Mouse (Mus musculus): ENCODE measurements around the gene Nos3. TPM values are rescaled to one million over a fixed set of nuclear protein-coding genes. Genes with fewer than 3 reads are reported as not detected.

The Nos3 gene
- polyA plus RNA-seq, 1 experiment from 2014 or later: 27.9 TPM

- no peaks in the 10 kb centered on the region for H3K27me3 ChIP-seq
- WGBS: 66% methylated on average over 7 of the region's 7 CpGs
- H3K9ac ChIP-seq: no peak overlapping the region
- H3K36me3 ChIP-seq: peaks cover 5% of the 10 kb centered on the region; the same call in 1 of the 2 replicates
- no peak overlapping the region for H3K4me3 ChIP-seq
- H3K4me2 ChIP-seq: no peak overlapping the region
- no peaks in the 10 kb centered on the region for H3K9me3 ChIP-seq (replicated peaks)
- H3K4me1 ChIP-seq (replicated peaks): peaks cover 91% of the 10 kb centered on the region
- peak overlapping the region; percentile 99; the same call in 1 of the 2 replicates for H3K27ac ChIP-seq
- no peak for ATAC-seq (replicated peaks; ENCODE audit: insufficient number of reproducible peaks, insufficient read depth, low FRiP score, low read depth)
Measured at GRCm38 (mm10) chr5:24346313-24346712, 18.3 kb upstream of the Nos3 start.

GRCm38 (mm10) chr5:24347186-24347875 is 17.3 kb upstream of the Nos3 start:
- H3K4me3 ChIP-seq: peak overlapping the region; percentile 81; the same call in 1 of the 2 replicates
- ATAC-seq (replicated peaks; ENCODE audit: insufficient number of reproducible peaks, insufficient read depth, low FRiP score, low read depth): no peak
- peak overlapping the region; percentile 99 for H3K27ac ChIP-seq
- no peaks in the 10 kb centered on the region for H3K27me3 ChIP-seq
- H3K36me3 ChIP-seq: peaks cover 5% of the 10 kb centered on the region; the same call in 1 of the 2 replicates
- 52% methylated on average over 7 of the region's 7 CpGs for WGBS
- H3K9me3 ChIP-seq (replicated peaks): no peaks in the 10 kb centered on the region
- H3K4me2 ChIP-seq: peak overlapping the region; percentile 93; the same call in 1 of the 2 replicates
- H3K9ac ChIP-seq: no peak overlapping the region
- peaks cover 87% of the 10 kb centered on the region for H3K4me1 ChIP-seq (replicated peaks)

GRCm38 (mm10) chr5:24348128-24348527 is 16.5 kb upstream of the Nos3 start:
- Histone ChIP-seq H3K4me3 (peak overlapping the region; percentile 81), H3K27ac (peak overlapping the region; percentile 99), H3K9me3 (replicated peaks) (no peaks in the 10 kb centered on the region), H3K27me3 (no peaks in the 10 kb centered on the region), H3K36me3 (peaks cover 5% of the 10 kb centered on the region; the same call in 1 of the 2 replicates), H3K9ac (peak overlapping the region; percentile 94), H3K4me1 (replicated peaks) (peaks cover 87% of the 10 kb centered on the region), H3K4me2 (peak overlapping the region; percentile 93)
- WGBS: under 1% methylated on average over 40 of the region's 41 CpGs
- ATAC-seq (replicated peaks; ENCODE audit: insufficient number of reproducible peaks, insufficient read depth, low FRiP score, low read depth): peak; percentile 7; the same call in 1 of the 2 replicates

GRCm38 (mm10) chr5:24348546-24348945 is 16.1 kb upstream of the Nos3 start:
- WGBS: under 1% methylated on average over 26 of the region's 30 CpGs
- peaks cover 5% of the 10 kb centered on the region; the same call in 1 of the 2 replicates for H3K36me3 ChIP-seq
- no peaks in the 10 kb centered on the region for H3K9me3 ChIP-seq (replicated peaks)
- ATAC-seq (replicated peaks; ENCODE audit: insufficient number of reproducible peaks, insufficient read depth, low FRiP score, low read depth): no peak
- H3K27me3 ChIP-seq: no peaks in the 10 kb centered on the region
- peak overlapping the region; percentile 99 for H3K27ac ChIP-seq
- H3K9ac ChIP-seq: peak overlapping the region; percentile 94
- peak overlapping the region; percentile 93 for H3K4me2 ChIP-seq
- H3K4me3 ChIP-seq: peak overlapping the region; percentile 81
- H3K4me1 ChIP-seq (replicated peaks): peaks cover 87% of the 10 kb centered on the region

- Histone ChIP-seq H3K4me2 (peak overlapping the region; percentile 93), H3K27ac (peak overlapping the region; percentile 99), H3K36me3 (peaks cover 5% of the 10 kb centered on the region; the same call in 1 of the 2 replicates), H3K9me3 (replicated peaks) (no peaks in the 10 kb centered on the region), H3K27me3 (no peaks in the 10 kb centered on the region), H3K4me1 (replicated peaks) (peaks cover 85% of the 10 kb centered on the region), H3K4me3 (peak overlapping the region; percentile 81), H3K9ac (peak overlapping the region; percentile 94)
- ATAC-seq (replicated peaks; ENCODE audit: insufficient number of reproducible peaks, insufficient read depth, low FRiP score, low read depth): no peak
- 34% methylated on average over 3 of the region's 3 CpGs for WGBS
Measured at GRCm38 (mm10) chr5:24350073-24350472, 14.5 kb upstream of the Nos3 start.

GRCm38 (mm10) chr5:24350531-24351250 is 13.9 kb upstream of the Nos3 start:
- Histone ChIP-seq H3K36me3 (peaks cover 5% of the 10 kb centered on the region; the same call in 1 of the 2 replicates), H3K4me2 (peak overlapping the region; percentile 93), H3K9me3 (replicated peaks) (no peaks in the 10 kb centered on the region), H3K27ac (peak overlapping the region; percentile 99), H3K4me1 (replicated peaks) (peaks cover 82% of the 10 kb centered on the region), H3K4me3 (peak overlapping the region; percentile 81), H3K27me3 (no peaks in the 10 kb centered on the region), H3K9ac (peak overlapping the region; percentile 94)
- WGBS: 20% methylated on average over 15 of the region's 15 CpGs
- ATAC-seq (replicated peaks; ENCODE audit: insufficient number of reproducible peaks, insufficient read depth, low FRiP score, low read depth): no peak

GRCm38 (mm10) chr5:24351278-24351677 is 13.3 kb upstream of the Nos3 start, which contains the start of gene Kcnh2:
Gene Kcnh2 (minus strand): TSS chr5:24351604.
- H3K27ac ChIP-seq: peak within 1 kb of the TSS; percentile 99
- H3K9me3 ChIP-seq (replicated peaks): no peaks in the 10 kb centered on the region
- H3K4me1 ChIP-seq (replicated peaks): peaks cover 78% of the 10 kb centered on the region
- H3K4me3 ChIP-seq: peak within 1 kb of the TSS; percentile 81
- peak within 1 kb of the TSS; percentile 94 for H3K9ac ChIP-seq
- H3K27me3 ChIP-seq: no peaks in the 10 kb centered on the region
- WGBS: 0% methylated on average over 49 of the region's 53 CpGs
- peaks cover 5% of the 10 kb centered on the region; the same call in 1 of the 2 replicates for H3K36me3 ChIP-seq
- ATAC-seq (replicated peaks; ENCODE audit: insufficient number of reproducible peaks, insufficient read depth, low FRiP score, low read depth): peak; percentile 0; the same call in 1 of the 2 replicates
- H3K4me2 ChIP-seq: peak within 1 kb of the TSS; percentile 93

GRCm38 (mm10) chr5:24351701-24352171 is 12.9 kb upstream of the Nos3 start:
- under 1% methylated on average over 34 of the region's 41 CpGs for WGBS
- peaks cover 3% of the 10 kb centered on the region; the same call in 1 of the 2 replicates for H3K36me3 ChIP-seq
- no peaks in the 10 kb centered on the region for H3K9me3 ChIP-seq (replicated peaks)
- peaks cover 76% of the 10 kb centered on the region for H3K4me1 ChIP-seq (replicated peaks)
- no peaks in the 10 kb centered on the region for H3K27me3 ChIP-seq
- peak; percentile 71 for ATAC-seq (replicated peaks; ENCODE audit: insufficient number of reproducible peaks, insufficient read depth, low FRiP score, low read depth)
- H3K27ac ChIP-seq: peak overlapping the region; percentile 99
- H3K4me3 ChIP-seq: peak overlapping the region; percentile 81
- H3K9ac ChIP-seq: peak overlapping the region; percentile 94
- peak overlapping the region; percentile 93 for H3K4me2 ChIP-seq

- peak; percentile 76 for ATAC-seq (replicated peaks; ENCODE audit: insufficient number of reproducible peaks, insufficient read depth, low FRiP score, low read depth)
- Histone ChIP-seq H3K36me3 (no peaks in the 10 kb centered on the region), H3K4me2 (peak overlapping the region; percentile 93), H3K27me3 (no peaks in the 10 kb centered on the region), H3K4me1 (replicated peaks) (peaks cover 71% of the 10 kb centered on the region), H3K27ac (peak overlapping the region; percentile 99), H3K4me3 (peak overlapping the region; percentile 81), H3K9me3 (replicated peaks) (no peaks in the 10 kb centered on the region), H3K9ac (peak overlapping the region; percentile 94)
- 5% methylated on average over 24 of the region's 24 CpGs for WGBS
Measured at GRCm38 (mm10) chr5:24352251-24352859, 12.3 kb upstream of the Nos3 start.

GRCm38 (mm10) chr5:24353327-24353726 is 11.3 kb upstream of the Nos3 start:
- no peaks in the 10 kb centered on the region for H3K36me3 ChIP-seq
- H3K4me2 ChIP-seq: peak overlapping the region; percentile 93
- peak overlapping the region; percentile 42 for H3K9ac ChIP-seq
- ATAC-seq (replicated peaks; ENCODE audit: insufficient number of reproducible peaks, insufficient read depth, low FRiP score, low read depth): no peak
- peaks cover 64% of the 10 kb centered on the region for H3K4me1 ChIP-seq (replicated peaks)
- no peak overlapping the region for H3K4me3 ChIP-seq
- no peaks in the 10 kb centered on the region for H3K9me3 ChIP-seq (replicated peaks)
- WGBS: 15% methylated on average over 4 of the region's 4 CpGs
- H3K27me3 ChIP-seq: no peaks in the 10 kb centered on the region
- peak overlapping the region; percentile 99 for H3K27ac ChIP-seq

- no peaks in the 10 kb centered on the region for H3K36me3 ChIP-seq
- peaks cover 42% of the 10 kb centered on the region for H3K4me1 ChIP-seq (replicated peaks)
- H3K27me3 ChIP-seq: no peaks in the 10 kb centered on the region; the same call in 1 of the 2 replicates
- H3K4me2 ChIP-seq: no peak overlapping the region
- H3K9ac ChIP-seq: no peak overlapping the region
- no peak for ATAC-seq (replicated peaks; ENCODE audit: insufficient number of reproducible peaks, insufficient read depth, low FRiP score, low read depth)
- H3K27ac ChIP-seq: no peak overlapping the region
- no peaks in the 10 kb centered on the region for H3K9me3 ChIP-seq (replicated peaks)
- 57% methylated on average over 4 of the region's 4 CpGs for WGBS
- H3K4me3 ChIP-seq: no peak overlapping the region
Measured at GRCm38 (mm10) chr5:24356764-24357163, 7.8 kb upstream of the Nos3 start.
